Mouse (Mus musculus) thymus, adult 2 months (tissue): ENCODE results near the gene Strap.

Source experiments
- CTCF ChIP-seq: fragments of 200-500 bp; IDR thresholded peaks from 2 replicates; pipeline ENCODE4 v1.5.1; 2012; ENCODE audit warnings: mild to moderate bottlenecking, control low read depth, low read length, moderate library complexity, borderline replicate concordance; ENCODE audit not compliant: control insufficient read depth, poor library complexity, insufficient read depth; ENCODE audit errors: extremely low read depth
- POLR2A ChIP-seq: fragments of 200-500 bp; IDR thresholded peaks from 2 replicates; pipeline ENCODE4 v1.6.1; 2012; ENCODE audit warnings: mild to moderate bottlenecking, low read length, control low read depth, moderate library complexity; ENCODE audit not compliant: control insufficient read depth, poor library complexity, insufficient read depth; ENCODE audit errors: extremely low read depth

GRCm38 (mm10) chr6:137766177-137766576, 31.3 kb downstream of the Strap start:
- TF ChIP-seq CTCF (no peak), POLR2A (no peak)
